Mouse (Mus musculus) c-Kit-positive CD71-positive TER-119-positive erythroid progenitor cells, embryonic 14.5 days (primary cell): ENCODE measurements at regions not wholly inside any gene's neighbourhood (a gene's known extent, or its start where the extent isn't known, plus 50 kb on each side); places are given as distances from the start of the nearest gene placed in this dataset.

ENCODE experiments used
- DNase-seq: peaks from one replicate; pipeline ENCODE4 v3.0.0-alpha.2; 2013; ENCODE audit warnings: low spot score

DNA sequence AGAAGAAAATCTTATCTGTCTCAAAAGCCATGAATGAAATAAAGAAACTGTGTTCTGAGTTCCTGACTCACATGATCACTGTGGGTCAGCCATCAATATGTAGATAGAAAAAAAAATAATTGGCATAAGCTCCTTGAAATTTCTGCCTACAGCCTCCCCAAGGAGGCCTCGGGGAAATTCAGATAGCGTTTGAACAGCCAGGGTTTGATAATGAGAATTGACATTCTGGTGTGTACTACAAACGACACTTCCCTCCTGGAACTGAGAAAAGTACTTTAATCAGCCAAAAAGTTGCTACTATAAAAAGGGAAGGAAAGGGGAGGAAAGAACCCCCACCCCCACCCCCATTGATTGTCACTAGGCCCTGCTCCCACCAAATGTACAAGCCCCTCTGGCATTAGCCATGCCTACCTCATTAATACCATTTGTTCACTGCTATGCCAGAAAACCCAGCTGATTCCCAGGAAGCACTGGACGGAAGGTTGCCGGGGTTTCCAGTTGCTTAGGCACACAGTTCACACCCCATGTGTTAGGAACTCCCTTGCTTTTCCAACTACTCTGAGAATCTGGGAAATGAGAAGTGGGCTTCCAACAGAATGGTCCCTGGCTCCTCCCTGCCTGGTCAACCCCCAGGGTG lies 78.4 kb upstream of the Klf7 start:
- DNase-seq: no peak

DNA sequence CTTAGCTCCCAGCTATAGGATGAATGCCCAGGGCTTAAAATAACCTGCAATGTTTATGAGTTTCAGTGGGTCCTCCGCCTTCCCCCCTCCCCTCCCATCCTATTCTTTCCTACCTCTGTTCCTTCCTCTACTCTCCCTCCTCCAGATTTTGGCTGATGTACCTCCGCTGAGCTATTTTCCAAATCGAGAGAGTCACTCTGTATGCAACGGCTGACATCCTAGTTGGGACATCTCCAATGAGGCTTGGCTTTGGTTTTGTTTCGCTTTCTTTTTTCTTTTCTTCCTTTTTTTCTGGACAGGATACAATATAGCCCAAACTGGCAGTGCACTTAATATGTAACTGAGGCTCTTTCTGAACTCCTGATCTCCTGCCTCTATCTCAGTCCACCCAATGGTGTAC lies 76.7 kb upstream of the Klf7 start:
- DNase-seq: no peak

DNA sequence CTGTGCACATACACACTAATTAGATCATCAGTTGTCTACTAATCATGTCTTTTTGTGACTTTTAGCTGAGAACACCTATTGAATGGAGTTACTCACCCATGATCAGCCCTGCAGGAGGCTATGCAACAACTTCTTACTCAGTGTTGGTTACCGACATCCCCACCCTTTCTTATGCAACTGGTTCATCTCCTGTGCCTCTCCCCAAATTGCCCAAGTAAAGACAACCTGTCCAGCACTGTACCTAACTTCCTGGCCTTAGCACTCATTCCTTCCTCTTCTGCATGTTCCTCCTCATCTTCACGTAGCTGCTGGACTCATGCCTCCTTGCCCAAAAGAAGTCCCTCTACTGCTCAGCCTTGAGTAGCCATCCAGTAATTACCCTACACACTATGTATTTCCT lies 76.2 kb upstream of the Klf7 start:
- DNase-seq: no peak

DNA sequence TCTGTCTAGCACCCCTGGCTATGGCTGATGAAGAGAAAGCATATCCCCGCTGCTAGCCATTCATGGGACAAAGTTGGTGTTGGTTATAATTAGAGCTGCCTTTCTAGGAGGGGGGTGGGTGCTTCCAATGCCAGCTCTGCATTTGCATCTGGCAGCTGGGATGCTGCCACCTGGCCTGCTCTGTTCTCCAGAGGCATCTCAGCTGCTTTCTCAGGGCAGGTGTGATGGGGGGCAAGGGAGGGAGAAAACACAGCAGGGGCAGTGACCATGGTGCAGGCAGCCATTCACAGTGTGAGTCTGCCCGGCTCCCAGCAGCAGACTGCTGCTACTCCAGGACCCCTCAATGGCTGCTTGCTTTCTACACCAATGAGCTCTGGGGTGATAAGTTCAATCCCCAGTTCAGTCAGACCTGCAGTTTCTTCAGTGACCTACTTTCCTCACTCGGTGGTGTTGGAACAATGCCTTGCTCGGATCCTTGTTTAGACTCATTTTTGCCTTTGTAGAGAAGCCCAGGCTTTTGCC lies 73.9 kb upstream of the Klf7 start:
- no peak for DNase-seq

DNA sequence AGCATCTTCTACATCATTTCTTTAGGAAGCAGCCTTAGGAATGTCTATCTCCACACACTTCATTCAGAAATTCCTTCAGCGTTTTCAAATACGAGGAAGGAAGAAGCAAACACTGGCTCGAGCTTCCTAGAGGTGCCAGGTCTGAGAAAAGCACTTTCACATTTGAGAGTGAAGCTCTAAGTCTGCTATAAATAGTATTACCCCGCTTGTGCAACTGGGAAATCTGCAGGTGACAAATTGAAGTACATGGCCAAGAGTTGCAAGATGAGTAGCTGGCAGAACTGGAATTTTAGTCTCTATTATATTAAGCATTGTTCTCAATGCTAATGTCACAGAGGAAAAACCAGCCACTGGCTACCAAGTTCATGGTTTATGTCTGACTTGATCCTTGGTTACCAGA lies 73.2 kb upstream of the Klf7 start:
- DNase-seq: no peak

DNA sequence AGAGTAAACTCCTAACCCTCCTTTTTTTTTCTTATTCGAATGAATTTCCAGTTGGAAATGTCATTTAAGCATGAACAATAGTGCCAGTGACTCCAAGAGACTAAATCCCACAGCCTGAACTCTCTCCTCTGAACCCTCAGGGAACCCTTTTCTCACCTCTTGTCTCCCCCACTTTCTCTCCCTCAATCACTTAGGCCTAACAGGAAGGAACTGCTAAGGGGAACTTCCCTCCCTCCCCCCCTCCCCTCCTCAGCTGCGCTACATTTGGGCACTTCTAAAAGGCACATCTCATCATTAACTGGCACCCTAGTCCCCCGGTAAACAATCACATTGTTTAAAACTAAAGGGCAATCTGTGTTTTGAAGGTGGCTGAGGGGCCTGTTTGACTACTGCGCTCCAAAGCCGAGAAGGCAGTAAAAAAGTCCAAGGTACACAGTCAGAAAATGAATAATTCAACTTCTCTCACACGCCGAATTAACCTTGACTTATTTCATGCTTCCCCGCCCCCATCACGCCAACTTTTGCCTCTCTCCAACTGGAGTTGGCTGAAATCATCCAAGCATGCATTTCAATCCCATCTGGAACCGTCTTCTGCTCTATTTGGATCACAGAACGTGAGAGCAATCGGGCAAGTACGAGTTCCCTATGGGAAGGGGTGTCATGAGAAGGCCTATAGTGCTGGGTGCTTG lies 71.2 kb upstream of the Klf7 start:
- no peak for DNase-seq

DNA sequence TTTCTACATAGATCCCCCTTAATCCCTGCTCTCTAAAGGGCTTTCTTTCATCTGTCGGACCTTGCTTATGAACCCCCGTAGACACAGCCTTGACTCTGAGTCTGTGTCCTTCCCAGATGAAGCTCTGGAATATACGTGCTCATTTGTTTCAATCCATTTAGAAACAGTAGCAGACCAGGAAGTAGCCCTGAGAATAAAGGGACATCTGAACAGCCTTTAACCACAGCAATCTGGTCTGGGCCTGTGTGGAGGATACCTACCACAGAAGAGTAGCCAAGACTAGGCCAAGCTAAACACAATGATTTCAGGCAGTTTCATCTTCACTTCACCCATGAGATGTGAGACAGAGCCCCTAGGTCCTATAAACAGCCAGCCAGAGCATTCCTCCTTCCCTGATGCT lies 70.7 kb upstream of the Klf7 start:
- DNase-seq: no peak

DNA sequence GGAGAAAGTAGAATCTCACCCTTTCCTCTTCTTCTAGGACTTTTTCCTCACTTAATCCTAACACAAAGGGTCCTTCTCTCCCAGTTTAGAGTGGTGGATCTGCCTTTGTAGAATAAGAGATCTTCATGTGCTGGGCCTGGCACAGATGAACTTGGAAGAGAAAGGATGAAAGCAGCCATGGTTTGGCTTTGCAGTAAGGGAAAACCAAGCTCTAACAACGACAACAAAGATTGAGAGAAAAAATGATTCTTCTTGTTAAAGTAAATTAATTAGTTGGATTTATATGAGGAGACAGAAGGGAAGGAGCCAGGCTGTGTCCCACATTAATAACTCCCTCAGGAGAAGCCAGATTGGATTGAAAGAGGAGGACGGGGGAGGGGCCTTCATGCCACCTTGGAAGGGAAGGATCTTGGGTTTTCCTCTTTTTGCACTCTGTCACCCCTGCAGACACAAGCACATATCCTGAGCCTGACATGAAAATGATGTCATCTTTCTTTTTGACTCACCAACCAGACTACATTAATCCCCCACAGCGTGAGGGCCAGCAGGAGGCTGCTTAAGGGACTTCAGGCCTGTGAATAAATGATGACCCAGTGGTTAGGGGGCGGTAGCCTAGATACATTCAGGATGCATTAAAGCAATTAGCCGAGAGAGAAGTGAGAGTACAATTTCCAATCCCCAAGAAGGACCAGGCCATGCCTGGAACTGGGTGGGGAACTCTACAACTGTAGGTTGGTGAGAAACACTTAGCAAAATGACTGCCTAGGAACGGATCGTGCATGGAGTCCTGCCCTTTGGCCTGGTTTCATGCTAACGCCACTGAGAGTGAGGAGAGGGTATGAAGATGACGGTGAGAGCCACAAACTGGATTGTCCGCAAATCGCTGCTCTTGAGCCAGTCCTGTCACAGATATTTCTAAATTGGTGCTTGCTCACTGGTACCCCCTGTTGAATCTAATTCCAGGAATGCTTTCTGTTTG lies 69.4 kb upstream of the Klf7 start:
- DNase-seq: no peak

GRCm38 (mm10) chr1:64190705-64191104 lies 68.6 kb upstream of the Klf7 start:
- DNase-seq: no peak

- DNase-seq: no peak
Observed at GRCm38 (mm10) chr1:64190097-64190496, 68.0 kb upstream of the Klf7 start.

DNA sequence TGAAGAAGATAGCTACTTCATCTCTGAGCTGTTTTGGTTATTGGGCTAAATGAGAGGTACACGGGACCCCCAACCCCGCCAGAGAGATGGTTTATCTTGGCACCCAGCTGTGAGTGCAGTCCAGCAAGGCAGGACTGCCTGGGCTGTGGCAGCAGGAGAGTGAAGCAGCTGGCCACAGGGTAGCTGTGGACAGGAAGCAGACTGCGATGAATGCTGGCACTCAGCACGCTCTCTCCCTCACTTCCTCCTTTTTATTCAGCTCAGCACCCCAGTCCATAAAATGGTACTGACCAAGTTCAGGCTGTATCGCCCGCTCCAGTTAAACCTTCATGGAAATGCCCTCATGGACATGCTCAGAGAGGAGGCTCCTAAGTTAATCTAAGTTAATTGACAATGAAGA lies 67.4 kb upstream of the Klf7 start:
- no peak for DNase-seq

GRCm38 (mm10) chr1:64187796-64188513 lies 65.9 kb upstream of the Klf7 start:
- DNase-seq: no peak

DNA sequence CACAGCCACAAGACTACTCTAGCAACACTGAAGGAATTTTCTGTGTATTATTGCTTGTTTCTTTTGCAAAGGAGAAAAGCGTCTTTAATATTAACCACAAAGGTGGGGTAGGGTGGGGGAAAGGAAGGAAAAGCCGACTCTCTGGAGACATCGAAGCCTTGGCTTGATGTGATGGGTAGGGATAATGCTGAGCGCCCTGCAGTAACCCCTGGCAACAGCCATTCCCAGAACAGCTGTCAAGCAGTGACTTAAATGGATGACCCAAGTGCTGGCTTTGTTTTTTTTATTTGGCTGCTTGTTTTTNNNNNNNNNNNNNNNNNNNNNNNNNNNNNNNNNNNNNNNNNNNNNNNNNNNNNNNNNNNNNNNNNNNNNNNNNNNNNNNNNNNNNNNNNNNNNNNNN lies 51.6 kb upstream of the Klf7 start:
- no peak for DNase-seq

DNA sequence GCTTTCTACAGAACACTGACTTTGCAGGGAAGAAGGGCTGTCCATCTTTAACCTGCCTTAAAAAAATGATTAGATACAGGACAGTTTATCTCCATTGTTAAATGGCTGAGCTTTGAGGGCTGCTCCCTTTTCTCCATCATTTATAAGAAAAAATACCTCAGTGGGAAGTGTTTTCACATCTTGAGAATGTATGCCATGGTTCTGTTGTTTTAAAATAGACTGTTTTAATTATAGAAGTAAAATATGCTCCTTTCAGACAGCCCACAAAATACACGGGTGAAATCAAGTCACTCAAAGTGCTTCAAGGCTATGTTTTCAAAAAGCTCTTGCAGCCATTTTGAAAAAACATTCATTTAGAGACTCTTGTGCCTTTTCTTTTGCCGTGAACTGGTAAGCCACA lies 50.0 kb upstream of the Klf7 start:
- DNase-seq: no peak
